Mouse (Mus musculus) forebrain, embryonic 14.5 days (tissue): ENCODE measurements around the gene Atp13a1. TPM values are rescaled to one million over a fixed set of nuclear protein-coding genes. Genes with fewer than 3 reads are reported as not detected.

Experiments used
- ATAC-seq: fragments of 200-750 bp; cut with Nextera tagmentation; 2 replicates; pipeline ENCODE4 v1.8.0; 2017; ENCODE audit warnings: mild to moderate bottlenecking, moderate library complexity
- DNase-seq: peaks from one replicate; pipeline ENCODE4 v3.0.0-alpha.2; 2015; ENCODE audit warnings: low spot score
- H3K27ac ChIP-seq: fragments of 300-500 bp; sonication (generic); 2 replicates; pipeline ENCODE4 v1.5.1; 2014; ENCODE audit warnings: low read depth, mild to moderate bottlenecking, control low read depth, low read length, moderate library complexity
- H3K27me3 ChIP-seq: fragments of 300-500 bp; sonication (generic); replicated peaks from 2 replicates; pipeline ENCODE4 v1.6.1; 2014; ENCODE audit warnings: low read length, control low read depth, mixed read lengths; ENCODE audit not compliant: control insufficient read depth, insufficient read depth
- H3K36me3 ChIP-seq: fragments of 300-500 bp; sonication (generic); 2 replicates; pipeline ENCODE4 v1.6.1; 2014; ENCODE audit warnings: low read length, control low read depth; ENCODE audit not compliant: control insufficient read depth, insufficient read depth
- H3K4me1 ChIP-seq: fragments of 300-500 bp; sonication (generic); 2 replicates; pipeline ENCODE4 v1.6.1; 2014; ENCODE audit warnings: antibody characterized with exemption, low read length, control low read depth; ENCODE audit not compliant: control insufficient read depth, insufficient read depth
- H3K4me2 ChIP-seq: fragments of 300-500 bp; sonication (generic); 2 replicates; pipeline ENCODE4 v1.6.1; 2014; ENCODE audit warnings: mild to moderate bottlenecking, control low read depth, low read length
- H3K4me3 ChIP-seq: fragments of 300-500 bp; sonication (generic); 2 replicates; pipeline ENCODE4 v1.5.1; 2014; ENCODE audit warnings: low read depth, low read length, control low read depth
- H3K9ac ChIP-seq: fragments of 300-500 bp; sonication (generic); 2 replicates; pipeline ENCODE4 v1.6.1; 2014; ENCODE audit warnings: mild to moderate bottlenecking, low read length, control low read depth, moderate library complexity
- H3K9me3 ChIP-seq: fragments of 300-500 bp; sonication (generic); replicated peaks from 2 replicates; pipeline ENCODE4 v1.6.1; 2016; ENCODE audit warnings: low read length, control low read depth, mixed read lengths; ENCODE audit not compliant: control insufficient read depth
- WGBS: fragments of 180-500 bp; shearing (Covaris S2); extraction: QIAGEN DNeasy Blood & Tissue Kit; methylation state at CpG from one replicate; pipeline ENCODE4 v1.1.7; 2014; 5-methylcytosine and 5-hydroxymethylcytosine counted together
- polyA plus RNA-seq: library from polyadenylated mRNA; unstranded; fragments of >200 nt; fragmentation: Nextera tagmentation; extraction: Ambion mirVana; gene quantifications from 2 replicates; pipeline ENCODE4 v1.2.1, GENCODE M21; 2014

Atp13a1 gene
- polyA plus RNA-seq, 1 experiment from 2014 or later = 31.4 TPM

GRCm38 (mm10) chr8:69794901-69795300 is 3.9 kb downstream of the Atp13a1 start:
- no peak overlapping the region for H3K27ac ChIP-seq
- H3K4me2 ChIP-seq = no peak overlapping the region
- no peaks in the 10 kb centered on the region for H3K9me3 ChIP-seq
- no peak overlapping the region for H3K9ac ChIP-seq
- ATAC-seq (no peak), DNase-seq (no peak)
- peaks cover 70% of the 10 kb centered on the region for H3K36me3 ChIP-seq
- 92% methylated on average over 6 of the region's 6 CpGs for WGBS
- no peak overlapping the region for H3K4me3 ChIP-seq
- no peaks in the 10 kb centered on the region for H3K27me3 ChIP-seq
- peaks cover 14% of the 10 kb centered on the region for H3K4me1 ChIP-seq

GRCm38 (mm10) chr8:69796721-69797345 is 5.9 kb downstream of the Atp13a1 start:
- H3K9me3 ChIP-seq = no peaks in the 10 kb centered on the region
- no peak overlapping the region for H3K4me3 ChIP-seq
- ATAC-seq (no peak), DNase-seq (no peak)
- no peak overlapping the region for H3K27ac ChIP-seq
- 96% methylated on average over 16 of the region's 16 CpGs for WGBS
- H3K27me3 ChIP-seq = no peaks in the 10 kb centered on the region
- H3K4me1 ChIP-seq = peaks cover 8% of the 10 kb centered on the region; the same call in 1 of the 2 replicates
- H3K36me3 ChIP-seq = peaks cover 89% of the 10 kb centered on the region
- H3K4me2 ChIP-seq = no peak overlapping the region
- no peak overlapping the region for H3K9ac ChIP-seq

GRCm38 (mm10) chr8:69797661-69798060 is 6.7 kb downstream of the Atp13a1 start:
- no peak overlapping the region for H3K9ac ChIP-seq
- 95% methylated on average over 10 of the region's 10 CpGs for WGBS
- peaks cover 97% of the 10 kb centered on the region for H3K36me3 ChIP-seq

GRCm38 (mm10) chr8:69799261-69799660 is 8.3 kb downstream of the Atp13a1 start:
- 93% methylated on average over 8 of the region's 8 CpGs for WGBS
- Histone ChIP-seq H3K36me3 (peaks cover 100% of the 10 kb centered on the region), H3K9me3 (no peaks in the 10 kb centered on the region), H3K9ac (no peak overlapping the region), H3K4me3 (no peak overlapping the region), H3K4me2 (no peak overlapping the region), H3K27me3 (no peaks in the 10 kb centered on the region), H3K4me1 (no peaks in the 10 kb centered on the region), H3K27ac (no peak overlapping the region)
- no peak for ATAC-seq
- no peak for DNase-seq

More at GRCm38 (mm10) chr8:69797661-69798060, 6.7 kb downstream of the Atp13a1 start:
- Histone ChIP-seq H3K4me1 (no peaks in the 10 kb centered on the region), H3K27me3 (no peaks in the 10 kb centered on the region), H3K4me2 (no peak overlapping the region), H3K9me3 (no peaks in the 10 kb centered on the region), H3K27ac (no peak overlapping the region), H3K4me3 (no peak overlapping the region)
- ATAC-seq (no peak), DNase-seq (no peak)

GRCm38 (mm10) chr8:69799946-69800345 is 9.0 kb downstream of the Atp13a1 start:
- Histone ChIP-seq H3K4me1 (no peaks in the 10 kb centered on the region), H3K9ac (no peak overlapping the region), H3K36me3 (peaks cover 98% of the 10 kb centered on the region), H3K9me3 (no peaks in the 10 kb centered on the region), H3K27ac (no peak overlapping the region), H3K4me3 (no peak overlapping the region), H3K4me2 (no peak overlapping the region), H3K27me3 (no peaks in the 10 kb centered on the region)
- 94% methylated on average over 5 of the region's 5 CpGs for WGBS
- DNase-seq (no peak), ATAC-seq (no peak)

- no peak overlapping the region for H3K4me2 ChIP-seq
- DNase-seq (no peak), ATAC-seq (no peak)
- H3K4me1 ChIP-seq = no peaks in the 10 kb centered on the region
- H3K9ac ChIP-seq = no peak overlapping the region
- H3K4me3 ChIP-seq = no peak overlapping the region
- H3K9me3 ChIP-seq = no peaks in the 10 kb centered on the region
- H3K27ac ChIP-seq = no peak overlapping the region
- H3K36me3 ChIP-seq = peaks cover 98% of the 10 kb centered on the region
- H3K27me3 ChIP-seq = no peaks in the 10 kb centered on the region
- WGBS = 97% methylated on average over 4 of the region's 4 CpGs
Measured at GRCm38 (mm10) chr8:69801796-69802195, 10.8 kb downstream of the Atp13a1 start.

GRCm38 (mm10) chr8:69802216-69802615 is 11.3 kb downstream of the Atp13a1 start:
- Histone ChIP-seq H3K36me3 (peaks cover 98% of the 10 kb centered on the region), H3K27ac (no peak overlapping the region), H3K4me1 (no peaks in the 10 kb centered on the region), H3K27me3 (no peaks in the 10 kb centered on the region), H3K4me2 (no peak overlapping the region), H3K4me3 (no peak overlapping the region), H3K9me3 (no peaks in the 10 kb centered on the region), H3K9ac (no peak overlapping the region)
- DNase-seq (no peak), ATAC-seq (no peak)

- no peak for ATAC-seq
- no peak overlapping the region for H3K4me3 ChIP-seq
- no peak overlapping the region for H3K4me2 ChIP-seq
- H3K9ac ChIP-seq = no peak overlapping the region
- WGBS = 95% methylated on average over 7 of the region's 7 CpGs
- no peaks in the 10 kb centered on the region for H3K27me3 ChIP-seq
- peaks cover 96% of the 10 kb centered on the region for H3K36me3 ChIP-seq
- DNase-seq = no peak
- no peaks in the 10 kb centered on the region for H3K9me3 ChIP-seq
- no peak overlapping the region for H3K27ac ChIP-seq
- no peaks in the 10 kb centered on the region for H3K4me1 ChIP-seq
Measured at GRCm38 (mm10) chr8:69803366-69803765, 12.4 kb downstream of the Atp13a1 start.

- WGBS = 94% methylated on average over 6 of the region's 6 CpGs
Measured at GRCm38 (mm10) chr8:69804537-69804936, 13.6 kb downstream of the Atp13a1 start.

More at GRCm38 (mm10) chr8:69804537-69804936, 13.6 kb downstream of the Atp13a1 start:
- Histone ChIP-seq H3K4me2 (no peak overlapping the region), H3K4me3 (no peak overlapping the region), H3K9me3 (no peaks in the 10 kb centered on the region), H3K9ac (no peak overlapping the region), H3K4me1 (no peaks in the 10 kb centered on the region), H3K27me3 (no peaks in the 10 kb centered on the region), H3K36me3 (peaks cover 84% of the 10 kb centered on the region), H3K27ac (no peak overlapping the region)
- DNase-seq (no peak), ATAC-seq (no peak)
